Mouse (Mus musculus) ES-Bruce4 (cell line): Measurements from ENCODE around the gene Olfr30. TPM values are rescaled to one million over a fixed set of nuclear protein-coding genes. Genes with fewer than 3 reads are reported as not detected.

Experiments used
- H3K27ac ChIP-seq: 2 replicates; pipeline ENCODE4 v1.5.1; 2012; ENCODE audit warnings: low read length, inconsistent platforms; ENCODE audit not compliant: insufficient read depth
- H3K27me3 ChIP-seq: 2 replicates; pipeline ENCODE4 v1.6.1; 2012; ENCODE audit warnings: mild to moderate bottlenecking, low read length, inconsistent platforms; ENCODE audit not compliant: control insufficient read depth, poor library complexity, insufficient read depth, severe bottlenecking
- H3K36me3 ChIP-seq: 2 replicates; pipeline ENCODE4 v1.6.1; 2012; ENCODE audit warnings: inconsistent platforms, mild to moderate bottlenecking, low read length, moderate library complexity; ENCODE audit not compliant: control insufficient read depth, poor library complexity, insufficient read depth, severe bottlenecking
- H3K4me1 ChIP-seq: one replicate; pipeline ENCODE4 v1.8.1; 2011; ENCODE audit warnings: low read length; ENCODE audit not compliant: control insufficient read depth, insufficient read depth
- H3K4me3 ChIP-seq: 2 replicates; pipeline ENCODE4 v1.5.1; 2011; ENCODE audit warnings: low read depth, mild to moderate bottlenecking, low read length
- H3K9ac ChIP-seq: 2 replicates; pipeline ENCODE4 v1.6.1; 2012; ENCODE audit warnings: low read depth, mild to moderate bottlenecking, inconsistent platforms; ENCODE audit not compliant: poor library complexity, severe bottlenecking
- H3K9me3 ChIP-seq: replicated peaks from 2 replicates; pipeline ENCODE4 v1.6.1; 2012; ENCODE audit warnings: mild to moderate bottlenecking, low read length, inconsistent platforms; ENCODE audit not compliant: control insufficient read depth, poor library complexity, insufficient read depth, severe bottlenecking
- CTCF ChIP-seq: IDR thresholded peaks from one replicate; pipeline ENCODE4 v1.8.1; 2011; ENCODE audit warnings: low read depth, low read length
- EP300 ChIP-seq: IDR thresholded peaks from 2 replicates; pipeline ENCODE4 v1.6.1; 2011; ENCODE audit warnings: low read depth, low read length; ENCODE audit not compliant: insufficient read depth
- POLR2A ChIP-seq: IDR thresholded peaks from one replicate; pipeline ENCODE4 v1.8.1; 2011; ENCODE audit warnings: low read length; ENCODE audit not compliant: insufficient read depth
- polyA plus RNA-seq: library from polyadenylated mRNA; stranded (reverse); fragments of >200 nt; gene quantifications from 2 replicates; pipeline ENCODE4 v1.2.4, GENCODE M21; 2011; ENCODE audit warnings: low read depth; ENCODE audit not compliant: missing spikeins, insufficient read depth, insufficient read length

Olfr30 gene
- polyA plus RNA-seq, 1 experiment: not detected

DNA sequence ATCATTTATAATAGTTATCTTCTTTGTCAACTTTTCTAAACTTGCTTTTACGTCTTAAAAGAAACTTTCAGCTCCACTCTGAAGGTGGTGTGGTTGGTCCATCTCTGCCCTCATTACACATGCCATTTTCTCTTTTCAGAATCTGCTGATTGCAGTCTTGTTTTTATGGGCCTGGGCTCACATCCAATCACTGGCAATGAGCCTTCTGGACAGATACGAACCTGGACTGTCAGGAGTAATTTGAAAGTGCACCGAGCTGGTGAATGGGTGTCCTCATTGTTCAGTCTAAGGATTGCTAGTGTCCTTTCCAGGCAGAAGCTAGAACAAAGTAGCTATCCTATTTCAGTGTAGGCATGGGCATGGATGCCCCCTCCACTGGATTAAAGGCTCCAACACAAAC is 54.0 kb downstream of the Olfr30 start:
- TF ChIP-seq POLR2A: no peak
- no peak for TF ChIP-seq EP300
- no peak for TF ChIP-seq CTCF
- Histone ChIP-seq H3K9ac (no peak overlapping the region), H3K36me3 (no peaks in the 10 kb centered on the region), H3K27ac (no peak overlapping the region), H3K4me1 (no peaks in the 10 kb centered on the region), H3K27me3 (no peaks in the 10 kb centered on the region; the same call in 1 of the 2 replicates), H3K9me3 (no peaks in the 10 kb centered on the region), H3K4me3 (no peak overlapping the region)

Other genes starting within 250 kb of the Olfr30 start
- gene 4930438A08Rik, start 187.5 kb downstream of the Olfr30 start, polyA plus RNA-seq: not detected in 2 replicates
- gene Zfp692, start 155.2 kb downstream of the Olfr30 start, polyA plus RNA-seq: 19.3 and 21.1 TPM in 2 replicates
- gene Zfp672, start 131.9 kb downstream of the Olfr30 start, polyA plus RNA-seq: 8.3 and 9.0 TPM in 2 replicates
- 33.6 and 41.4 TPM in 2 replicates for gene Sh3bp5l, start 131.5 kb downstream of the Olfr30 start, polyA plus RNA-seq
- gene Lypd8, start 83.2 kb downstream of the Olfr30 start, polyA plus RNA-seq: not detected in 2 replicates
- not detected in 2 replicates for gene 1810065E05Rik, start 41.2 kb downstream of the Olfr30 start, polyA plus RNA-seq
- gene Gm12253, start 29.7 kb downstream of the Olfr30 start, polyA plus RNA-seq: not detected in 2 replicates
- not detected in 2 replicates for gene Lypd9, start 9.3 kb downstream of the Olfr30 start, polyA plus RNA-seq
- gene Olfr332, start 30.3 kb upstream of the Olfr30 start, polyA plus RNA-seq: not detected in 2 replicates
- not detected in 2 replicates for gene Olfr331, start 40.3 kb upstream of the Olfr30 start, polyA plus RNA-seq
- not detected in 2 replicates for gene Olfr330, start 72.6 kb upstream of the Olfr30 start, polyA plus RNA-seq
- gene Olfr329-ps, start 84.2 kb upstream of the Olfr30 start, polyA plus RNA-seq: not detected in 2 replicates
- gene Olfr328, start 93.4 kb upstream of the Olfr30 start, polyA plus RNA-seq: not detected in 2 replicates
- not detected in 2 replicates for gene Olfr224, start 108.3 kb upstream of the Olfr30 start, polyA plus RNA-seq
- gene Olfr325, start 115.5 kb upstream of the Olfr30 start, polyA plus RNA-seq: not detected in 2 replicates
- gene Olfr324, start 132.8 kb upstream of the Olfr30 start, polyA plus RNA-seq: not detected in 2 replicates
- gene 2210407C18Rik, start 153.8 kb upstream of the Olfr30 start, polyA plus RNA-seq: not detected in 2 replicates
- not detected in 2 replicates for gene Olfr323, start 168.2 kb upstream of the Olfr30 start, polyA plus RNA-seq
- gene Trim58, start 178.2 kb upstream of the Olfr30 start, polyA plus RNA-seq: not detected in 2 replicates
- gene Olfr322, start 196.5 kb upstream of the Olfr30 start, polyA plus RNA-seq: not detected in 2 replicates
- not detected in 2 replicates for gene Olfr320, start 218.8 kb upstream of the Olfr30 start, polyA plus RNA-seq
- not detected in 2 replicates for gene Olfr319, start 236.9 kb upstream of the Olfr30 start, polyA plus RNA-seq